Comparison of ENCODE assay signal across 9 mouse cellular contexts in the genomic region with DNA sequence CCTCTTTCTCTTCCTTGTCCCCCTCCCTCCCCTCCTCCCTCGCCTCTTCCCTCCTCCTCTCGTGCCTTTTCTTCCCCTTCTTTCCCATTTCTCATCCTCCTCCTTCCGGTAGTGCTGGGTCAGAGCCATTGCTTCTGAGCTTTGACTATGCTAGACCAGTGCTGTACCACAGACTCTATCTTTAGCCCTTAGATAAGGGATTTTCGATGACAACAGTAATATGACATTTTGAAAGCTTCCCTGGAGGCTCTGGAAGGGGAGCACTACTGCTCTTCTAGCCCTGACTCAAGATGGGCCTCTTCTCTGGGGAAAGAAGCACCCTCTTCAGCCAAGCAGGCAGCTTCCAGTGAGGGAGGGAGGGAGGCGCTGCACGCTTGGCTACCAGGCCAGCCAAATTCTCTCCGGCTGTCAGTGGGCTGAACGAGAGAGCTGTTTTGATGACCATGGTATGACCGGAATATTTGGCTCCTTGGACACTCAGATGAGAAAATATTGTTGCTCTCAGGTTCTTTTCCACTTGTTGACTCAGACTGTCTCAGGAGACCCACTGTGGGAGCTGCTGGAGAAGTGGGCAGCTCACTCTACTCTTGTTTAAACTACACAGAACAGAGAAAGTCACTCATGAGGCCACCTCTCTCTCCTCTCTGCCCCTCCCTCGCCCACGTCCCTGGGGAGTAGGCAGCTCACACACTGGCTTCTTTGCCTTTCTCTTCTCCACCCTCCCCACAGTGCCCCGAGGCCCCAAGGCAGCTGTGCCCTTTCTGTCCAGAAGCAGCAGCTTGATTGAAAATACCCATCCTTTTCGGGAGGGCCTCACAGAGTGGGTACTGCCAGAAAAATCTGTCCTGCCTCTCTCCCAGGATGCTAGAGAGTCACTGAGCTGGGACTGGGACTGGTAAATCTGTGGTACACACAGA. TPM values are rescaled to one million over a fixed set of nuclear protein-coding genes. Genes with fewer than 3 reads are reported as not detected.
A peak's percentile ranks its signal among the peaks of the same experiment; 100 is the strongest.
DNase-seq lines count a peak whose midpoint lies in the region; ATAC-seq and TF ChIP-seq lines count a peak whose summit lies in the region.
"Had no signal": no experiment of that assay in that cellular context is flagged by ENCODE, and none has a peak within 500 bp of the region (broad histone marks: within the 10 kb centered on the region; RNA-seq: fewer than 3 reads in every experiment).

No protein-coding gene starts in this region.

- no peak overlapping the region for H3K9ac ChIP-seq in embryonic facial prominence, embryonic 15.5 days
- H3K9ac ChIP-seq in hindbrain, embryonic 11.5 days (ENCODE audit: low read depth, low read length) = no peak overlapping the region; the same call in 1 of the 2 replicates
- H3K9ac ChIP-seq: limb, embryonic 12.5 days had no signal

- no peak overlapping the region for H3K4me2 ChIP-seq in embryonic facial prominence, embryonic 15.5 days (replicated peaks)
- H3K4me2 ChIP-seq in hindbrain, embryonic 11.5 days (replicated peaks; ENCODE audit: low read depth, low read length) = no peak overlapping the region
- H3K4me2 ChIP-seq: limb, embryonic 12.5 days had no signal

- H3K36me3 ChIP-seq in embryonic facial prominence, embryonic 15.5 days = no peaks in the 10 kb centered on the region
- no peaks in the 10 kb centered on the region for H3K36me3 ChIP-seq in hindbrain, embryonic 11.5 days (ENCODE audit: control insufficient read depth, insufficient read depth, low read length)
- H3K36me3 ChIP-seq: limb, embryonic 12.5 days had no signal

- intact Hi-C loops in gastrocnemius, adult 2 months (cut with DNase I) = no loop called here

- TF ChIP-seq CTCF in gastrocnemius, adult 2 months (IDR thresholded peaks at IDR 0.05) = no peak; the same call in 1 of the 2 replicates

- peak overlapping the region; percentile 69 for H3K27ac ChIP-seq in gastrocnemius, adult 2 months
- H3K27ac ChIP-seq in embryonic facial prominence, embryonic 15.5 days (replicated peaks) = peak overlapping the region; percentile 13; the same call in 1 of the 2 replicates
- H3K27ac ChIP-seq in hindbrain, embryonic 11.5 days (ENCODE audit: low read depth, low read length) = no peak overlapping the region; the same call in 1 of the 2 replicates
- H3K27ac ChIP-seq: limb, embryonic 12.5 days had no signal

- H3K4me1 ChIP-seq in embryonic facial prominence, embryonic 15.5 days = peaks cover 46% of the 10 kb centered on the region
- H3K4me1 ChIP-seq in hindbrain, embryonic 11.5 days (replicated peaks; ENCODE audit: control insufficient read depth, insufficient read depth, low read length) = peaks cover 3% of the 10 kb centered on the region; the same call in 1 of the 2 replicates

- H3K27me3 ChIP-seq in embryonic facial prominence, embryonic 15.5 days = no peaks in the 10 kb centered on the region
- no peaks in the 10 kb centered on the region for H3K27me3 ChIP-seq in hindbrain, embryonic 11.5 days (ENCODE audit: control insufficient read depth, insufficient read depth, low read length)
- H3K27me3 ChIP-seq: limb, embryonic 12.5 days had no signal

- ATAC-seq in embryonic facial prominence, embryonic 15.5 days (ENCODE audit: insufficient number of reproducible peaks, low FRiP score, low TSS enrichment, low read depth) = no peak
- no peak for ATAC-seq in hindbrain, embryonic 11.5 days (ENCODE audit: low FRiP score)
- no peak for ATAC-seq in erythroid progenitor cell, adult 5-6 weeks (replicated peaks; ENCODE audit: low FRiP score, poor library complexity, severe bottlenecking)

- 45% methylated on average over 13 of the region's 13 CpGs for whole genome bisulfite sequencing in embryonic facial prominence, embryonic 15.5 days
- 58% methylated on average over 13 of the region's 13 CpGs for WGBS in hindbrain, embryonic 11.5 days

- H3K4me3 ChIP-seq in gastrocnemius, adult 2 months = peak overlapping the region; percentile 26
- H3K4me3 ChIP-seq in embryonic facial prominence, embryonic 15.5 days (replicated peaks) = no peak overlapping the region
- no peak overlapping the region for H3K4me3 ChIP-seq in hindbrain, embryonic 11.5 days (ENCODE audit: low read depth, low read length)
- H3K4me3 ChIP-seq: limb, embryonic 12.5 days had no signal

- DNase-seq in gastrocnemius, adult 2 months = peak; percentile 75
- DNase-seq in gastrocnemius, postnatal 10 days = no peak
- DNase-seq in A20 (ENCODE audit: low read depth, low spot score) = peak; percentile 40
- peak; percentile 53 for DNase-seq in hindbrain, embryonic 11.5 days (ENCODE audit: low spot score)
- no peak for DNase-seq in embryo, embryonic 11 days
- DNase-seq in adrenal gland, adult 18-20 months (ENCODE audit: low spot score in 2 of 2) = no peak

- no peaks in the 10 kb centered on the region for H3K9me3 ChIP-seq in embryonic facial prominence, embryonic 15.5 days (replicated peaks)
- no peaks in the 10 kb centered on the region for H3K9me3 ChIP-seq in hindbrain, embryonic 11.5 days (ENCODE audit: control insufficient read depth, low read length)
- H3K9me3 ChIP-seq: limb, embryonic 12.5 days had no signal

RNA-seq across cellular contexts. Expression of gene Cdkn1a, which starts 28.4 kb away (rescaled TPM):
- total RNA-seq in gastrocnemius, adult 2 months (2021) = 100 to 1,000 TPM in 1 of 2 experiments, 10 to 100 TPM in 1; 32.6 to 103 TPM
- total RNA-seq in gastrocnemius, postnatal 10 days (2021) = 10 to 100 TPM; 43.0 to 46.3 TPM
- polyA plus RNA-seq in embryonic facial prominence, embryonic 15.5 days (2015; fragmentation: Nextera tagmentation; extraction: Ambion mirVana) = 347 and 357 TPM in 2 replicates
- polyA plus RNA-seq in hindbrain, embryonic 11.5 days (2014; fragmentation: Nextera tagmentation; extraction: Ambion mirVana) = 33.4 and 36.8 TPM in 2 replicates
- total RNA-seq in erythroid progenitor cell, adult 5-6 weeks (2015; ENCODE audit: low replicate concordance) = 0.84 and 2.5 TPM in 2 replicates
- total RNA-seq in erythroid progenitor cell, adult 5-6 weeks (2017; ENCODE audit: low replicate concordance) = 2.3 TPM in 1 of 2 replicates, not detected in the other
- 100 to 1,000 TPM; 100 to 128 TPM for total RNA-seq in adrenal gland, adult 18-20 months (2021)

RNA-seq across cellular contexts. Expression of gene Srsf3, which starts 29.9 kb away (rescaled TPM):
- 10 to 100 TPM; 38.8 to 55.6 TPM for total RNA-seq in gastrocnemius, adult 2 months (2021)
- total RNA-seq in gastrocnemius, postnatal 10 days (2021) = 10 to 100 TPM; 91.3 to 94.2 TPM
- polyA plus RNA-seq in embryonic facial prominence, embryonic 15.5 days (2015; fragmentation: Nextera tagmentation; extraction: Ambion mirVana) = 485 and 487 TPM in 2 replicates
- 847 and 854 TPM in 2 replicates for polyA plus RNA-seq in hindbrain, embryonic 11.5 days (2014; fragmentation: Nextera tagmentation; extraction: Ambion mirVana)
- total RNA-seq in erythroid progenitor cell, adult 5-6 weeks (2015; ENCODE audit: low replicate concordance) = 336 and 352 TPM in 2 replicates
- total RNA-seq in erythroid progenitor cell, adult 5-6 weeks (2017; ENCODE audit: low replicate concordance) = 441 and 499 TPM in 2 replicates
- 100 to 1,000 TPM; 113 to 119 TPM for total RNA-seq in adrenal gland, adult 18-20 months (2021)

RNA-seq across cellular contexts. Expression of gene Rab44, which starts 51.6 kb away (rescaled TPM):
- total RNA-seq in gastrocnemius, adult 2 months (2021) = under 1 TPM in 1 of 2 experiments, not detected in 1; 0.59 TPM
- total RNA-seq in gastrocnemius, postnatal 10 days (2021) = 1 to 10 TPM in 1 of 2 experiments, under 1 TPM in 1; 0.68 to 1.6 TPM
- polyA plus RNA-seq in embryonic facial prominence, embryonic 15.5 days (2015; fragmentation: Nextera tagmentation; extraction: Ambion mirVana) = 3.4 and 4.5 TPM in 2 replicates
- polyA plus RNA-seq in hindbrain, embryonic 11.5 days (2014; fragmentation: Nextera tagmentation; extraction: Ambion mirVana) = 0.45 TPM in 1 of 2 replicates, not detected in the other
- total RNA-seq in erythroid progenitor cell, adult 5-6 weeks (2015; ENCODE audit: low replicate concordance) = 15.9 and 22.7 TPM in 2 replicates
- total RNA-seq in erythroid progenitor cell, adult 5-6 weeks (2017; ENCODE audit: low replicate concordance) = 22.2 and 28.0 TPM in 2 replicates
- under 1 TPM; 0.20 to 0.54 TPM for total RNA-seq in adrenal gland, adult 18-20 months (2021)

RNA-seq across cellular contexts. Expression of gene Stk38, which starts 54.6 kb away (rescaled TPM):
- 10 to 100 TPM; 26.9 to 29.2 TPM for total RNA-seq in gastrocnemius, adult 2 months (2021)
- total RNA-seq in gastrocnemius, postnatal 10 days (2021) = 10 to 100 TPM; 34.4 to 45.0 TPM
- polyA plus RNA-seq in embryonic facial prominence, embryonic 15.5 days (2015; fragmentation: Nextera tagmentation; extraction: Ambion mirVana) = 111 and 122 TPM in 2 replicates
- polyA plus RNA-seq in hindbrain, embryonic 11.5 days (2014; fragmentation: Nextera tagmentation; extraction: Ambion mirVana) = 141 and 151 TPM in 2 replicates
- 112 and 129 TPM in 2 replicates for total RNA-seq in erythroid progenitor cell, adult 5-6 weeks (2015; ENCODE audit: low replicate concordance)
- 111 and 134 TPM in 2 replicates for total RNA-seq in erythroid progenitor cell, adult 5-6 weeks (2017; ENCODE audit: low replicate concordance)
- total RNA-seq in adrenal gland, adult 18-20 months (2021) = 10 to 100 TPM; 49.2 to 49.9 TPM

Comparison
In these comparisons a context has a peak if more than half of its experiments do, and no peak if none do; other contexts are left out.
1. DNase-seq: peak in gastrocnemius, adult 2 months (single experiment), A20 (single experiment) and hindbrain, embryonic 11.5 days (single experiment); none in gastrocnemius, postnatal 10 days (single experiment), embryo, embryonic 11 days (single experiment) and adrenal gland, adult 18-20 months (0 of 2).
2. RNA of gene Cdkn1a, which starts 28.4 kb away (total RNA-seq): 100 to 128 TPM in adrenal gland, adult 18-20 months, 32.6 to 103 TPM in gastrocnemius, adult 2 months and 43.0 to 46.3 TPM in gastrocnemius, postnatal 10 days; 0.84 to 2.5 TPM in erythroid progenitor cell, adult 5-6 weeks; every median in the first group is over 4 times any median in the second.
3. RNA of gene Rab44, which starts 51.6 kb away (total RNA-seq): 15.9 to 28.0 TPM in erythroid progenitor cell, adult 5-6 weeks; 0.68 to 1.6 TPM in gastrocnemius, postnatal 10 days, 0.59 TPM in gastrocnemius, adult 2 months and 0.20 to 0.54 TPM in adrenal gland, adult 18-20 months; every median in the first group is over 4 times any median in the second.